Mouse (Mus musculus) heart, postnatal 10 days (tissue): Measurements from ENCODE around the gene Det1. TPM values are rescaled to one million over a fixed set of nuclear protein-coding genes. Genes with fewer than 3 reads are reported as not detected.

Experiments used
- DNase-seq, 2 experiments: peaks; one replicate each; pipeline ENCODE4 v3.0.0; 2021
- intact Hi-C: fragments of 180-260 bp; cut with DNase I; formaldehyde crosslinking; loops from one replicate; pipeline ENCODE4 v1.15.1; 2025
- total RNA-seq, 2 experiments: library from RNA; stranded (reverse); gene quantifications; 2 replicates each; pipeline ENCODE4 v1.2.3; 2021

Gene Det1
- 10 to 100 TPM in 1 of 2 experiments, 1 to 10 TPM in 1; 7.2 to 10.7 TPM for total RNA-seq

- peak; percentile 92 to 95 for DNase-seq
- intact Hi-C loops: loop anchor here (5.0 kb wide), 1 partner anchor 55 kb away; no protein-coding TSS in a partner anchor
Observed at GRCm38 (mm10) chr7:78846737-78847434, at the start of gene Det1. Det1 (minus strand) TSS chr7:78847263.

- peak; percentile 99 for DNase-seq
- intact Hi-C loops: loop anchor here (10.0 kb wide), 1 partner anchor 331 kb away; no protein-coding TSS in a partner anchor
Observed at GRCm38 (mm10) chr7:78895653-78896333, 48.7 kb upstream of the Det1 start, which contains the start of gene Aen. Aen (plus strand) TSS chr7:78895854.

- intact Hi-C loops: loop anchor here (10.0 kb wide), 1 partner anchor 330 kb away; no protein-coding TSS in a partner anchor
- no peak for DNase-seq
Observed at GRCm38 (mm10) chr7:78895021-78895652, 48.1 kb upstream of the Det1 start.

DNA sequence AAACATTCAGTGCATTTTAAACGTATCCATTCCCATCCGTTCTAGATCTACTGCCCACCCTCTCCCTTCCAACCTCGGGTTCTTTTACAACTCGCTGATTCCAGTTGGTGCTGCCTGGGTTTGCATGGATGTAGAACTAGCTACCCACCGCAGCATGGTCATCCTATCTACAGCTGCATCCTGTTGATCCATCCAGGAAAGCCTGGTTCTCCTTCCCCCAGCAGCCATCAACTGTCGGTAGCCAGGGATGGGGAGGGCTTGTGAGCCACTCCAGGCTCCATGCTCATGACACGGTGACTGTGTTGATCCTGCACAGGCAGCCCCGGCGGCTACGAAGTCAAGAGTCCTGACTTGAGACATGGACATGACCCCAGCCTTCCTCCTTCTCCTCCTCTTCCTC is 46.9 kb upstream of the Det1 start:
- peak in 1 of 2 experiments; percentile 0 for DNase-seq
- intact Hi-C loops: loop anchor here (10.0 kb wide), 1 partner anchor 329 kb away; no protein-coding TSS in a partner anchor

DNA sequence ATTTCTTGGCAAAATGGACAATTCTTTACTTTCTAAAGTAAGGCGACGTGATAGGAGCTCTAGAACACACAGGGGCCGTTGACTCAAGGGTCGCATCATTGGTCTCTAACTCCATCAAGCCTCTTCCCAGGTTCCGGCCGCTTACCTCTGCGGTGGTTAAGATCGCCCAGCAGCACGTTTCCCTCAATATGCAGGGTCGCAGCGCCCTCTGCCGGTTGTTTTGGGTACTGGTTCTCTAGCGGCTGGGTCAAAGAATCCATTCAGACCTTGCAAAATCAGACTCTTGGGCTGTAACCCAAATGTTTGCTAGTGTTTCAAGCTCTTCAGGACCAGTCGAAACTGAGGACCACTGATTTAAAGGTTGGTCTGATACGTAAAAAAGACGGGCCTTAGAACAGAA is 43.6 kb upstream of the Det1 start:
- intact Hi-C loops: loop anchor here (1.0 to 10.0 kb wide), 3 partner anchors 42 to 326 kb away; no protein-coding TSS in a partner anchor
- peak; percentile 82 to 93 for DNase-seq

GRCm38 (mm10) chr7:78887431-78887842 is 40.4 kb upstream of the Det1 start:
- DNase-seq: no peak
- intact Hi-C loops: no loop called here

- intact Hi-C loops: no loop called here
- no peak for DNase-seq
Observed at GRCm38 (mm10) chr7:78886496-78886895, 39.4 kb upstream of the Det1 start.

DNA sequence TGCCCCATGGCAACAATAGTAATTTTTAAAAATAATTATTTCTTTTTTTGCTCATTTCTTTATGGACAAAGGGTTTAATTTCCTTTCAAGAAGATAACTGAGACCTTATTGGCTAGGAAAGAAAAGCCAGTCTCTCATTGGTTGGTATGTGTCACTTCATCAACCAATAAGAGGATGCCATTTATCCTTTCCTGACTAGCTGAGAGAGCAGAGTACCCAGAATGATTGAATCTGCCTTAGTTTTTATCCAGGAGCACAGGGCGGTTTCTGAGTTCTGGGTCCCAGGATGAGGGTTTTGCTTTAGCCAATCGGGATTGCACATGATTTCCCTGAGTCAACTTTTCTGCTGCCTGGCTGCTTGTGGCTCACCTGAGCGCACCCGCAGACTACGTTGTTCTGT is 38.3 kb upstream of the Det1 start:
- intact Hi-C loops: no loop called here
- DNase-seq: no peak

DNA sequence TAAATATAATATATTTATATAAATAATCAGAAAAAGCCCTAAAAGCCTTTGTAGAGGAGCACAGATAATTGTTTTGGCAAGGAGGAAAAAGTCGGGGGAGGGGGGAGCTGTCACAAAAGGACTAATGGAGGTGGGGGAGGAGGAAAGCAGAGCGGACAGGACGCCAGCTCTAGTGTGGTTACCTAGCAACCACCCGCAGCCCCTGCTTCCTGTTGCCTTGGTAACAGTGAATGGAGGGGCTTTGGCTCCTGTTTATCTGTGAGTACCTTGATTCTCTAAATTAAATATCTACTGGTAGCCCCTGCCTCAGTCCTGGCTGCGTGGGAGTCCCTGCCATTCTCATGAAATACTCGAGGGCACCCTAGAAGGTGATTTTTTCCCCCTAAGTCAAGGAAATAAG is 37.1 kb upstream of the Det1 start:
- DNase-seq: no peak
- intact Hi-C loops: no loop called here

- no peak for DNase-seq
- intact Hi-C loops: no loop called here
Observed at GRCm38 (mm10) chr7:78883726-78884060, 36.6 kb upstream of the Det1 start.

- intact Hi-C loops: no loop called here
- DNase-seq: no peak
Observed at GRCm38 (mm10) chr7:78883016-78883725, 36.1 kb upstream of the Det1 start.

DNA sequence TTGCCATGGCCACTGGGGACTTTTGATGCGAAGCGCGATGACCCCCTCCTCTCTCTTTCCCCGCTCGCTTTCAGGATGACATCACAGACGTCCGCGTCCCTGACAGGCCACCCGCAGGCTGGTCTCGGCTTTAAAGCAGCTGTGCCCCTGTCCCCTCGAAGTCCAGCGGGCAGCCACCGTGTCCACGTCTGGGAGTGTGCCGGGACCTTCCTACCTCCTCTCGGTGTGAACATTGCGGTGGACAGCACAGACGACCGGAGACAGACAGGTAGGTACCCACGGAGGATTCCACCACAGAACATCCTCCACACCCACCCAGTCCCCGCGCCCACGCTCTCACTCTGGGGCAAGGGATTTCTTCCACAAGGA is 35.4 kb upstream of the Det1 start:
- DNase-seq: no peak
- intact Hi-C loops: no loop called here

GRCm38 (mm10) chr7:78881607-78882468 is 34.8 kb upstream of the Det1 start:
- intact Hi-C loops: no loop called here
- no peak for DNase-seq

DNA sequence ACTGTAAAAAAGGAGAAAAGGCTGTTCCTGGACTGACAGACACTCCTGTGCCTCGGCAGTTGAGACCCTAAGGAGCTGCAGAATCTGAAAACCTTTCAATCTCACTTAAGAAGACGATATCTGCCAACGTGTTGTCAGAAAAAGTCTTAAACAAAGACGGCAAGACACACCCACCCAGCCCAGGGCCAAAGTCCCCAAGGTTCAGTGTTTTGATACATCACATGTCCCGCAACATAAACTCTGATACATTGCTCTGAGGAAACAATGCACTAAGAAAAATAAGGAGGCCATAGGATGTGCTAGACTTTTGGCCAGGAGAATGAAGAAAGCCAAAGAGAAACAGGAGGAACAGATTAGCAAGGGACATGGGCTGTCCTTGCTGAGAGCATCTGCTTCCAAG is 25.8 kb upstream of the Det1 start:
- no peak for DNase-seq
- intact Hi-C loops: no loop called here

- intact Hi-C loops: no loop called here
- no peak for DNase-seq
Observed at GRCm38 (mm10) chr7:78872366-78872765, 25.3 kb upstream of the Det1 start.

DNA sequence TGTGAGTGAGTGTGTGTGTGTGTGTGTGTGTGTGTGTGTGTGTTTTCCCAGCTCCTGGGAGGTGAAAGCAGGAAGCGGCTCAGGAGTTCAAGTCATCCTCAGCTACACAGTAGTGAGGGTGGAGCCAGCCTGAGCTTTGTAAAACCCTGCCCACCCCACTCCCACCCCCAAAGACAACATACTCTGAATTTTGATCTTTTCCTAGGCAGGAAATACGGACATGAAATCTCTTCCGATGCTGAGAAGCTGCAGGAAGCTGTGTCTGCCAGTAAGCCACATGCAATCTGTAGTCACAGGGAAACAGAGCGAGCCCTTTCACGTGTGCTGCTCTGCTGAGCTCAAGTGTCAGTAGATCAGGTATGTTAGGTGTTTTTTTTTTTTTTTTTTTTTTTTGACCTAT is 21.7 kb upstream of the Det1 start:
- DNase-seq: no peak
- intact Hi-C loops: no loop called here

DNA sequence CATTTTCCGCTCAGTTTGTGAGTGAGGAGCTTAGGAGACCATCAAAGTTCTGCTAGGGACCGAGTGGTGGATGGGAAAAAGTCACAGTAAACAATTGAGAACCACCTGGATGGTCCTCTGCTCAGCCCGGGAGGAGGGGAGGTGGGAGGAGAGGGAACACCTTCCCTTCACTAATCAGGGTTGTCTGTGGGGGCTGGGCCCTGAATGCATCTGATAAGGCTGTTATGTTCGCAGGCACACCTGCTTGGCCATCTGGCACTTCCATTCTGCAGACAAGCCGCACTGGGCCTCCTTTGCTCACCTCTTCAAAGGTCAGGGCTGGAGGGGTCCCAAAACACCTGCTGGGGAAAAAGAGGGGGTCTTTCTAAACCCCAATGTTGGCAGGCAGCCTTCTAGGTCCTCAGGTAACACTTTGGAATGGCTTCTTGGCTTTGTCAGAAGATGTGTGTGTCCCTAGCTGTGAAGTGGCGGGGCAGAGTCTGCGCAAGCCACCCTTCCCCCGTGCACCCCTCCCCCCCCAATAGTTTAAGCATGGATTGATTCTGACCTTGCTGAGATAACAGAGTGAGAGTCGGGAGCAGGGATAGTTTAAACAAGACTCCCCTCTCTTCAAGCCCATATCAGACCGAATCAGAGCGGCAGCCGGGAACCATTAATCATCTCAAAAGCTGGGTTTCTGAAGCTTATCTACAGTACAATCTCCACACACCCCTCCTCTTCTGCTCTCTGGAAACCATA is 18.3 kb upstream of the Det1 start:
- DNase-seq: no peak
- intact Hi-C loops: no loop called here

- intact Hi-C loops: no loop called here
- no peak for DNase-seq
Observed at GRCm38 (mm10) chr7:78864446-78864802, 17.4 kb upstream of the Det1 start.

DNA sequence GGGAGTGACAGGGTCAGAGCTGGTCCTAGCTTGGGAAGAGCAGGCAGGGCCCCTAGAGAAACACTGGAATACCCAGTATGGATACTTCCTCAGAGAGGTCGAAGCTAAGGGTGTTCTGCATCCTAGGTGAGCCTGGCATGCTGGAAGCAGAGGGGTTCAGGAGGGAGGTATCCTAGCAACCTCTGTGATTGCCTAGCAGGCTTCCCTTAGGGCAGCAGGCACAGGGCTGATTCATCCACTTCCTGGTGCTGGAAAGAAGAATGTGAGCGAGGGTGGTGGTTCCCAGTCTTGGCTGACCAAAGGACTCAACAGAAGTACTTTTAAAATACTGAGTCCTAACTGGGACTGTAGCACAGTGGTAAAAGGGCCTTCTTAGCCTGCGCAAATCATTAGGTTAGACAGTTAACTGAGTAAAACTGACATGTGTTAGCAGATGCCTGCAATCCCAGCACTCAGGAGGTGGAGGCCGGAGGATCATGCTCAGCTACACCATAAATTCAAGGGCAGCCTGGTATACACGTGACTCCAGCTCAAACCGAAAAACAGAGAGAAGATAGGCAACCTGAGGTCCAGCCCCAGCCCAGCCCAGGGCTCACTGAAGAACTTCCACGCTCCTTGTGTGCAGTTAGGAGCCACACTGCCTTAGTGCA is 16.9 kb upstream of the Det1 start:
- DNase-seq: no peak
- intact Hi-C loops: no loop called here
